Mouse (Mus musculus) small intestine, adult 2 months (tissue): ENCODE measurements at regions not wholly inside any gene's neighbourhood (a gene's known extent, or its start where the extent isn't known, plus 50 kb on each side); places are given as distances from the start of the nearest gene placed in this dataset.

Source experiments
- H3K27ac ChIP-seq: fragments of 200-500 bp; 2 replicates; pipeline ENCODE4 v1.5.1; 2012; ENCODE audit warnings: low read depth, low read length, control low read depth, inconsistent platforms; ENCODE audit not compliant: insufficient read depth
- H3K27me3 ChIP-seq: fragments of 200-500 bp; 2 replicates; pipeline ENCODE4 v1.6.1; 2012; ENCODE audit warnings: mild to moderate bottlenecking, moderate library complexity, low read length, inconsistent platforms; ENCODE audit not compliant: control insufficient read depth, insufficient read depth
- H3K36me3 ChIP-seq: fragments of 200-500 bp; 2 replicates; pipeline ENCODE4 v1.6.1; 2012; ENCODE audit warnings: mild to moderate bottlenecking, low read length, control low read depth, inconsistent platforms; ENCODE audit not compliant: control insufficient read depth, insufficient read depth
- H3K4me1 ChIP-seq: fragments of 200-500 bp; 2 replicates; pipeline ENCODE4 v1.6.1; 2012; ENCODE audit warnings: low read length, inconsistent platforms, mixed read lengths; ENCODE audit not compliant: control insufficient read depth, insufficient read depth, insufficient read length
- H3K4me3 ChIP-seq: fragments of 200-500 bp; 2 replicates; pipeline ENCODE4 v1.5.1; 2012; ENCODE audit warnings: low read depth, mild to moderate bottlenecking, control low read depth, inconsistent platforms, low read length, moderate library complexity
- CTCF ChIP-seq: fragments of 200-500 bp; IDR thresholded peaks from 2 replicates; pipeline ENCODE4 v1.5.1; 2012; ENCODE audit warnings: low read depth, mild to moderate bottlenecking, control low read depth, inconsistent platforms, low read length, moderate library complexity, mixed read lengths; ENCODE audit not compliant: insufficient replicate concordance, insufficient read length; ENCODE audit errors: extremely low read depth
- POLR2A ChIP-seq: fragments of 200-500 bp; IDR thresholded peaks from 2 replicates; pipeline ENCODE4 v1.6.1; 2012; ENCODE audit warnings: low read depth, mild to moderate bottlenecking, control low read depth, inconsistent platforms, low read length, moderate library complexity
- WGBS: fragments of 180-500 bp; shearing (Covaris S2); methylation state at CpG from one replicate; pipeline ENCODE4 v1.1.7; 2018; 5-methylcytosine and 5-hydroxymethylcytosine counted together

DNA sequence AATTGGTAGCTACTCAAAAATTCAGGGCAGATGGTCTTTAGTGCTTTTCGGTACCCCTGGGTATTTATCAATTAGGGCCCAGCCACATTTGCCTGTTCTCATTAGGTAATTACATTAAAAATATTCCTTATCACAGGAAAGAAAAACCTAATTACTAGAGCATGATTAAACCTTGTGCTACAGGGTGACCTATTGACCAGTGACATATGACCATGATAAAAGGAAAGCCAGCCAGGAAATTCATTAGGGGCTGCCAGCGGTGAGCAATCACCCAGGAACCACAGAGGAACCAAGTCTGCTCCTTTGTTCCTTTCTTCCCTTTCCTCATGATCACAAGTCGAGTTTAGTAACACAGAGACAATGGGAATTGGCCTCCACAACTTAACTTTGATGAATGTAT lies 394.4 kb upstream of the Prickle1 start:
- H3K36me3 ChIP-seq: no peaks in the 10 kb centered on the region
- WGBS: 59% methylated on average over 3 of the region's 3 CpGs
- no peak overlapping the region for H3K4me3 ChIP-seq
- H3K4me1 ChIP-seq: no peaks in the 10 kb centered on the region
- no peak overlapping the region for H3K27ac ChIP-seq
- no peaks in the 10 kb centered on the region for H3K27me3 ChIP-seq
- TF ChIP-seq CTCF: no peak
- no peak for TF ChIP-seq POLR2A

- no peaks in the 10 kb centered on the region for H3K4me1 ChIP-seq
- no peaks in the 10 kb centered on the region for H3K27me3 ChIP-seq
- 37% methylated on average over 5 of the region's 5 CpGs for whole genome bisulfite sequencing
- H3K27ac ChIP-seq: no peak overlapping the region
- no peaks in the 10 kb centered on the region for H3K36me3 ChIP-seq
- no peak overlapping the region for H3K4me3 ChIP-seq
- no peak for TF ChIP-seq POLR2A
- TF ChIP-seq CTCF: no peak
Observed at GRCm38 (mm10) chr15:93988367-93988766, 392.7 kb upstream of the Prickle1 start.

DNA sequence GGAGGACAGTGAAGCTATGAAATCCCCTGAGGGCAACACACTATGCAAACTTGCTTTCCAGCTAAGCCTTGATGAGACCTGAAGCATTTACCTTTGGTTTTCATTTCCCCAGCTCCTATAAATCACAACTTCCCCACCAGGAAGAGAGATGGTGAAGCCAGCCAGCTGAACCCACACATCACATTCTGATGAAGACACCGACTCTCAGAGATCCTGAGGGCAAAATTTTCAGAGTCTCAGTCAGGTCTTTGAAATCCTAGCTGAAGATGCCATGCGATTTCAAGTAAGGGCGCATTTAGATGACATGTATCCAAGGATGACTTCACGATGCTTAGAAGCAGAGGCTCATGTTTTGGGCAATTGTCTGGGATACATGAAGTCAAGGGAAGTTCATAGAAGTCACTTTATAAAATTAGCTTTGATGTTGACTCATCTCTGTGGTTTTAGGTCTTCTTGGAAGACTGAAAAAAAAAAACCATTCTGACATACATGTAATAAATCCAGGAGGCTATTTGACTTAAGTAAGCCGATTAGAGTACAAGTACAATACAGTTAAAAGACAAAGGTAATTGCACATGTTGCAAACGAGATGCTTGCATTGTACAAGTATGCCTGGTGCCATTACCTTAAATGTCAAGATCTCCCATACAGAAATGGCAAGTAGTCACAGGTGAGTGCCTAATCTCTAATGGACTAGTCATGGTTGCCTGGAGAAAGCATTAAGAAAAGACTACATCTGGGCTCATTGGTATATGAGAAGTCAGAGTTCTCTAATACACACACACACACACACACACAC lies 391.1 kb upstream of the Prickle1 start:
- no peak overlapping the region for H3K27ac ChIP-seq
- 83% methylated on average over 6 of the region's 6 CpGs for WGBS
- TF ChIP-seq POLR2A: no peak
- no peak for TF ChIP-seq CTCF
- no peaks in the 10 kb centered on the region for H3K27me3 ChIP-seq
- H3K4me1 ChIP-seq: no peaks in the 10 kb centered on the region
- H3K36me3 ChIP-seq: no peaks in the 10 kb centered on the region
- H3K4me3 ChIP-seq: no peak overlapping the region

GRCm38 (mm10) chr15:93982091-93982490 lies 386.4 kb upstream of the Prickle1 start:
- Histone ChIP-seq H3K4me3 (no peak overlapping the region), H3K27ac (no peak overlapping the region), H3K27me3 (no peaks in the 10 kb centered on the region), H3K4me1 (no peaks in the 10 kb centered on the region), H3K36me3 (no peaks in the 10 kb centered on the region)
- TF ChIP-seq POLR2A (no peak), CTCF (no peak)
- whole genome bisulfite sequencing: 90% methylated on average over 9 of the region's 9 CpGs

DNA sequence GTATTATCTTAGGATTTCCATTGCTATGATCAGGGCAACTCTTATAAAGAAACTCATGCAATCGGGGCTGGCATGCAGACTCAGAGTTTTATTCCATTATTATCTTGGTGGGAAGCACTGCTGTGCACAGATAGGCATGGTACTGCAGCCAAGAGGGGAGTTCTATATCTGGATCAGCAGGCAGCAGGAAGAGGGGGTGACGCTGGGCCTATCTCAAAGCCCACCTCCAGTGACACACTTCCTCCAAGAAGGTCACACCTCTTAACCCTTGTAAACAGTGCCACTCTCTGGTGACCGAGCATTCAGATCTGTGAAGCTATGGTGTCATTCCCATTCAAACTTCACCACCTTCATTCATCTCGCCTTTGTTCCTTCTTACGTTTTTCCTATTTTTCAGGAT lies 381.8 kb upstream of the Prickle1 start:
- WGBS: 75% methylated on average over 5 of the region's 5 CpGs
- Histone ChIP-seq H3K27ac (no peak overlapping the region), H3K36me3 (no peaks in the 10 kb centered on the region), H3K4me1 (no peaks in the 10 kb centered on the region), H3K27me3 (no peaks in the 10 kb centered on the region), H3K4me3 (no peak overlapping the region)
- TF ChIP-seq CTCF (no peak), POLR2A (no peak)

- Histone ChIP-seq H3K4me3 (no peak overlapping the region), H3K27me3 (no peaks in the 10 kb centered on the region), H3K36me3 (no peaks in the 10 kb centered on the region), H3K27ac (no peak overlapping the region), H3K4me1 (no peaks in the 10 kb centered on the region)
- 24% methylated on average over 7 of the region's 7 CpGs for WGBS
- TF ChIP-seq POLR2A (no peak), CTCF (no peak)
Observed at GRCm38 (mm10) chr15:93974727-93975126, 379.0 kb upstream of the Prickle1 start.

DNA sequence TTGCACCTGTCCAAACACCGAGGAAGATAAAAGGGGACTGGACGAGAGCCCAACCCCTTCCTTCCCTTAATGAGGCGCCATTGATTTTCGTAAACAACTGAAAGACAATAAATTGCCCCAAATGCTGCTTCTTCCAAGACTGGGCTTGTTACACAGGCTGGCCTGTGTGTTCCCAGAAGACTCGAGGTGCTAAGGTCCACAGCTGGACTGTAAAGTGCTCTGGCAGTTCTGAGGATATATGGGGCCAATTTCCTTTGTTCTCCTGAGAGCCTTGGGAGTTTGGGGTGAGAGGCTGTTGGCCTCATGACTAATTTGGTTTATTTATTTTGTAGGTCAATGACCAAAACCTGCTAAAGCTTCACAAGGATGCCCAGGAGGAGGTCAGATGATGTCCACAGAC lies 377.3 kb upstream of the Prickle1 start:
- H3K27me3 ChIP-seq: no peaks in the 10 kb centered on the region
- 23% methylated on average over 5 of the region's 5 CpGs for WGBS
- H3K4me1 ChIP-seq: no peaks in the 10 kb centered on the region
- no peak for TF ChIP-seq CTCF
- TF ChIP-seq POLR2A: no peak
- H3K4me3 ChIP-seq: no peak overlapping the region
- no peak overlapping the region for H3K27ac ChIP-seq
- no peaks in the 10 kb centered on the region for H3K36me3 ChIP-seq

DNA sequence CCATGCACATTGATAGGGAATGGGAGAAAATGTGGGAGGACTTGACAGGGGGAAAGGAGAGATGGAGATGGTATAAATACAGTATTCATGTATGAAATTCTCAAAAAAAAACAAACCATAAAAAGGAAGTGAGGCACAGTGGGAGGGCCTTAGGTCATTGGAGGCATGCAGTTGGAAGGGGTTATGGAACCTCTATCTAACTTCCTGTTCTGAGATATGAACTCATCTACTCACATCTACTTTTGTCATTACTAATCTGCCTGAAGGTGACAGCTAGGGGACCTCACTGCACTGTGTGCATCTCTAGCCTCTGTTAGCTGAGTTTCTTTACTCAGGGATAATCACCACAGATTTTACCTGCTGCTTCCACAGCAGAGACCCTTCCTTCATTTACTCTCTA lies 366.3 kb upstream of the Prickle1 start:
- H3K27ac ChIP-seq: no peak overlapping the region
- no peaks in the 10 kb centered on the region for H3K27me3 ChIP-seq
- H3K4me3 ChIP-seq: no peak overlapping the region
- no peaks in the 10 kb centered on the region for H3K4me1 ChIP-seq
- TF ChIP-seq CTCF: no peak
- no peak for TF ChIP-seq POLR2A
- H3K36me3 ChIP-seq: no peaks in the 10 kb centered on the region
